ENCODE assay signal across 23 mouse cellular contexts in the genomic region with DNA sequence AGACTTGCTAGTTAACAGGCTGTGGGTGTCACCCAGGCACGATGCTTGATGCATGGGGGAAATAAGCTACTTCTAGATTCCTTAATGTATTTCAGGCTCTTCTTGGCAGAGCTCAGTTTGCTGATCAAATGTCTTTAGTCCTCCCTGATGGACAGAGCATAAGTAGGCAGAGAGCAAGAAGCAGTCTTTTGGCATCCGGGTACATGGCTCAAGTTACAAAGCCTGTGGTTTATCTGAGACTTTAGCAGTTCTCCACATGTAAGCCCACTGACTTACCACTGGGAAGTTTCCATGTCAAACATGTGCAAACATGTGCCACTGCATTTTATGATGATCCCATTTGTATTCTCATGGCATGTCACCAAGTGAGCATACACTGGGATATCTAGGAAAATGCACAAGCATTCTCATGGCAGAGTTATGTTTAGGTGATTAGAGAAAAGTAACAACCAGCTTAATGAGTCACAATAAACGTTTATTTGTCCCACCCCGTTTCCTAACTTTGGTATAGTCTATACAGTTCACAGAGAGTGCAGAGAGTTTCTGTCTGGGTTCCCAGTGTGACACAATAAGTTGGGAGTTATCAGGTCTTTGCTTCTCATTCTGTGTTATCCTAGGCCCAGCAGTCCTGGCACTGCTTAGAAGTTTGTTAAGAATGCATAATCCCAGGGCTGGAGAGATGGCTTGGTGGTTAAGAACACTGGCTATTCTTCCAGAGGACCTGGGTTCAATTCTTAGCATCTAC. TPM values are rescaled to one million over a fixed set of nuclear protein-coding genes. Genes with fewer than 3 reads are reported as not detected.
A peak's percentile ranks its signal among the peaks of the same experiment; 100 is the strongest.
DNase-seq lines count a peak whose midpoint lies in the region; ATAC-seq and TF ChIP-seq lines count a peak whose summit lies in the region.
"Had no signal": no experiment of that assay in that cellular context is flagged by ENCODE, and none has a peak within 500 bp of the region (broad histone marks: within the 10 kb centered on the region; RNA-seq: fewer than 3 reads in every experiment).

No protein-coding gene starts in this region.

- H3ac ChIP-seq in myocyte (ENCODE audit: control insufficient read depth, insufficient read length), result no peak overlapping the region

- no peak overlapping the region for H3K27ac ChIP-seq in heart, embryonic 11.5 days (ENCODE audit: low read depth, low read length)
- H3K27ac ChIP-seq: embryonic facial prominence, embryonic 12.5 days; forebrain, embryonic 12.5 days; hindbrain, embryonic 13.5 days; hindbrain, postnatal 0 days had no signal

- no peaks in the 10 kb centered on the region for H3K36me3 ChIP-seq in heart, embryonic 11.5 days (ENCODE audit: control insufficient read depth, insufficient read depth, low read length)
- H3K36me3 ChIP-seq in myocyte (ENCODE audit: control insufficient read depth, insufficient read depth), result no peaks in the 10 kb centered on the region
- H3K36me3 ChIP-seq: embryonic facial prominence, embryonic 12.5 days; forebrain, embryonic 12.5 days; hindbrain, embryonic 13.5 days had no signal

- no peaks in the 10 kb centered on the region for H3K4me1 ChIP-seq in heart, embryonic 11.5 days (ENCODE audit: control insufficient read depth, insufficient read depth, low read length)
- H3K4me1 ChIP-seq: embryonic facial prominence, embryonic 12.5 days; forebrain, embryonic 12.5 days; hindbrain, embryonic 13.5 days had no signal

- no peak overlapping the region for H3K9ac ChIP-seq in heart, embryonic 11.5 days (ENCODE audit: low read depth, low read length)
- H3K9ac ChIP-seq: embryonic facial prominence, embryonic 12.5 days; forebrain, embryonic 12.5 days; hindbrain, embryonic 13.5 days had no signal

- H3K79me2 ChIP-seq in myocyte (ENCODE audit: control insufficient read depth, insufficient read depth), result no peaks in the 10 kb centered on the region

- H3K9me3 ChIP-seq in heart, embryonic 11.5 days (replicated peaks; ENCODE audit: control insufficient read depth, low read length), result no peaks in the 10 kb centered on the region
- H3K9me3 ChIP-seq: embryonic facial prominence, embryonic 12.5 days; forebrain, embryonic 12.5 days; hindbrain, embryonic 13.5 days had no signal

- peak; percentile 34 for DNase-seq in heart, adult 11 months
- DNase-seq in 3T3-L1 (ENCODE audit: low read depth, low spot score) (peak; percentile 71), 416B (ENCODE audit: low read depth) (peak; percentile 52)
- no peak for DNase-seq in spleen, postnatal 36 days (ENCODE audit: low spot score in 2 of 2)
- no peak for DNase-seq in left cerebral cortex, postnatal 36 days (ENCODE audit: low spot score in 2 of 2)
- DNase-seq: adrenal gland, adult 2 months; adrenal gland, postnatal 36 days; cerebellum, adult 11 months; cerebellum, adult 8-10 months; cerebellum, postnatal 14 days; embryo, embryonic 11 days; gastrocnemius, postnatal 36 days; heart, postnatal 10 days; kidney, adult 11 months had no signal

- H3K27me3 ChIP-seq in heart, embryonic 11.5 days (ENCODE audit: control insufficient read depth, insufficient read depth, low read length), result no peaks in the 10 kb centered on the region
- H3K27me3 ChIP-seq in myocyte (ENCODE audit: control insufficient read depth, insufficient read depth, insufficient read length), result no peaks in the 10 kb centered on the region
- H3K27me3 ChIP-seq: embryonic facial prominence, embryonic 12.5 days; forebrain, embryonic 12.5 days; hindbrain, embryonic 13.5 days; Patski had no signal

- intact Hi-C loops in left cerebral cortex, postnatal 36 days (cut with DNase I), result no loop called here

- no peak overlapping the region for H3K4me3 ChIP-seq in heart, embryonic 11.5 days (ENCODE audit: low read depth, low read length)
- H3K4me3 ChIP-seq in myocyte, result no peak overlapping the region
- H3K4me3 ChIP-seq: embryonic facial prominence, embryonic 12.5 days; forebrain, embryonic 12.5 days; hindbrain, embryonic 13.5 days had no signal

- 74% methylated on average over 4 of the region's 4 CpGs for WGBS in heart, embryonic 11.5 days (ENCODE audit: insufficient replicate concordance)

- no peak for TF ChIP-seq POLR2A in myocyte (IDR thresholded peaks at IDR 0.05; ENCODE audit: insufficient read length, low read depth)

- no peak for ATAC-seq in heart, embryonic 11.5 days (replicated peaks; ENCODE audit: insufficient number of reproducible peaks, low FRiP score, low TSS enrichment)
- ATAC-seq: activated CD4-positive, CD25-positive, alpha-beta regulatory T cell, adult 4 months; forebrain, embryonic 16.5 days; hindbrain, postnatal 0 days; Patski had no signal

- H3K4me2 ChIP-seq in heart, embryonic 11.5 days, result no peak overlapping the region
- H3K4me2 ChIP-seq in myocyte (ENCODE audit: low read depth), result peak overlapping the region; percentile 14
- H3K4me2 ChIP-seq: embryonic facial prominence, embryonic 12.5 days; forebrain, embryonic 12.5 days; hindbrain, embryonic 13.5 days had no signal

TF ChIP-seq in myocyte, 11 proteins besides CTCF, POLR2A, EP300 and RAD21:
- TF ChIP-seq TCF12 (IDR thresholded peaks at IDR 0.05; ENCODE audit: insufficient read depth, poor library complexity, severe bottlenecking), result no peak
- no peak for TF ChIP-seq E2F4 (IDR thresholded peaks at IDR 0.05; ENCODE audit: insufficient read depth)
- no peak for TF ChIP-seq MAX (IDR thresholded peaks at IDR 0.05; ENCODE audit: low read depth)
TF ChIP-seq in myocyte: peak in this region for 0.

RNA-seq across cellular contexts. Expression of gene Agl, which starts 18.7 kb away (rescaled TPM):
- 49.2 and 55.8 TPM in 2 replicates for polyA plus RNA-seq in heart, embryonic 11.5 days (2014; fragmentation: Nextera tagmentation; extraction: Ambion mirVana)
- 35.8 TPM for polyA plus RNA-seq in myocyte (2012; fragmentation: generic; extraction: Trizol)
- 10 to 100 TPM; 23.8 to 26.1 TPM for total RNA-seq in left cerebral cortex, postnatal 36 days (2021)

RNA-seq across cellular contexts. Expression of gene Frrs1, which starts 32.6 kb away (rescaled TPM):
- polyA plus RNA-seq in heart, embryonic 11.5 days (2014; fragmentation: Nextera tagmentation; extraction: Ambion mirVana), result 26.7 and 26.8 TPM in 2 replicates
- 12.7 TPM for polyA plus RNA-seq in myocyte (2012; fragmentation: generic; extraction: Trizol)
- 1 to 10 TPM; 1.6 to 1.8 TPM for total RNA-seq in left cerebral cortex, postnatal 36 days (2021)

Comparison
In these comparisons a context has a peak if more than half of its experiments do, and no peak if none do; other contexts are left out.
1. DNase-seq: peak in heart, adult 11 months (single experiment), 3T3-L1 (single experiment) and 416B (single experiment); none in spleen, postnatal 36 days (0 of 2) and left cerebral cortex, postnatal 36 days (0 of 2).